Mouse (Mus musculus): Measurements from ENCODE around the gene Galnt10.

DNA sequence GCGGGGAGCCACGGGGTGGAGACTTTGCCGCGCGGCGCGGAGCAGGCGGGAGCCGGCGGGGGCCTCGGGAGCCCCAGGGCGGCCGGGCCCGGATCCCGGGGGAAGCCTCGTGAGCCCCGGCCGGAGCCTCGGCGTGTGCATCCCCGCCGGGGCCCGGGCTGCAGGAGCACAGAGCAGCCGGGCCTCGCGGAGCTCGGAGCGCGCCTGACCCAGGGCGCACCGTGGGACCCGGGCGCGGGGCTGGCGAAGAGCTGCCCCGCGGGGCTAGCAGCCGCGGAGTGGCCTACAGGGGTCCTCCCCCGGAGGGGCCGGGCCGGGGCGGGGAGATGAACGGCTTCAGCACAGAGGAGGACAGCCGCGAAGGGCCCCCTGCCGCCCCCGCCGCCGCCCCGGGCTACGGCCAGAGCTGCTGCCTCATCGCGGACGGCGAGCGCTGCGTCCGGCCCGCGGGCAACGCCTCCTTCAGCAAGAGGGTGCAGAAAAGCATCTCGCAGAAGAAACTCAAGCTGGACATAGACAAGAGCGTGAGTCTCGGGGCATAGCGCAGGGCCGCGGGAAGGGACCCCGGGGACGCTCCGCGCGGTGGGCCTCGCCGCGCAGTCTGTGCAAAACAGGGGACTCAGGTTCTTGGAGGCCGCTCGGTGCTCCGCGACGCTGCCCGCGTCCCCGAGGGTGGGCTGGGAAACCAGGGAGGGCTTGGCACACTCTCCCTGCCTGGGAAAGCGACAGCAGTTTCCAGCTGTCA, 156.7 kb downstream of the Galnt10 start:
- TF ChIP-seq MYOG (IDR thresholded peaks at IDR 0.05; ENCODE audit: control insufficient read depth in 1 of 3, insufficient read depth in 1 of 3, insufficient read length in 2 of 3, low read depth in 2 of 3) (no peak), MAX (IDR thresholded peaks at IDR 0.05; ENCODE audit: low read depth) (no peak)

Data from myocyte (in vitro differentiated cells).